Mouse (Mus musculus) urinary bladder, postnatal 4 days (tissue): ENCODE data around the gene Fads2.

Experiments used
- DNase-seq, 2 experiments: peaks; one replicate each; pipeline ENCODE4 v3.0.0; 2021 to 2022; ENCODE audit warnings: low spot score in 2 of 2

Gene Fads2

DNA sequence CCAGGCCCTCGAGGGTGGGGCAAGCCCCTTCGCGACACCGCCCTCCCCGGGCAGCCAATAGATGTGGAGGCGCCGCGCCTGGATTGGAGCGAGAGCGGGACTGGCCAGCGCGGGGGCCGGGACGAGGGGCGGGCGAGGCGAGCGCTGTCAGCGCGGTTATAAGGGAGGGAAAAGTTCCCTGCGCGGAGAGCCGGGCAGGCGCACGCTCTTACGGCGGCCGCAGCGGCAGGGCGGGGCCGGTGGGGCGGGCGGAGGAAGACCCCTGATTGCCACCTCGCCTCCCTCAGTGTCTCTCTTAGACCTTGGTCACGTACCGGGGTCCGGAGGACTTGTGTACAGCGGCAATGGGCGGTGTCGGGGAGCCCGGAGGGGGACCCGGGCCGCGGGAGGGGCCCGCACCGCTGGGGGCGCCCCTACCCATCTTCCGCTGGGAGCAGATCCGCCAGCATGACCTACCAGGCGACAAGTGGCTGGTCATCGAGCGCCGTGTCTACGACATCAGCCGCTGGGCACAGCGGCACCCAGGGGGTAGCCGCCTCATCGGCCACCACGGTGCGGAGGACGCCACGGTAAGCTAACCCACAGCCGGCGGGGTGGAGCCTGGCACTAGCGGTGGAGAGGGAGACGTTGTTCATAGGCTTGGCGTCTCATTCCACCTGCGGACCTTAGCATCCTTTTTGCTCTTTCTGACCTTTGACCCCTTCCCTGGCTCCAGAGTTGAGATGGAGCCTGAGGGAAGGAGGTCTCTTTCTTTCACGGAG, 60.0 kb downstream of the Fads2 start, which contains the start of gene Fads3:
Gene Fads3, plus strand, starts transcription at position 182 of the 761 bp plus-strand sequence.
- DNase-seq: peak; percentile 84 to 86

DNA sequence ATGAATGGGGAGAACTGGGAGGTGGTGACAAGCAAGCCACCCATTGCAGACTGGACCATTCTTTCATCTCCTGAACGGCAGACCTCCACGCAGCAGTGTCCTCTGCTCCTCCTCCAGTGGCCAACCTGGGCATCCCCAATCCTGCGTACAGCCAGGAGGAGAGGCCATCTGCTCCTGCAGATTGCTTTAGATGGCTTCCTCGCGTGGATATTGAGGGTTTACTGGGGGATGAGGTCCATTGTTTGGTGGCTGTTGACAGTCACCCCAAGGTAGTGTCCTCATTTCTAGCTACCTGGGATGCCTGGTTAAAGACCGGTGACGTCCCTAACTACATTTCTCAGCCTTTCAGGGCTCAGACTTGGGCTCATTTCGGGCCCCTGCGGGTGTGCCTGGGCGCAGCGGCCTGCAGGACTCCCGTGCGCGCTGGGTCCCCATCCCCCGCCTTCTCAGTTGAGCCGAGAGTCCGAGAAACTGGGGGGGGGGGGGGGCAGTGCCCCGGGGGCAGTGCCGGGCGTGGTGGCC, 60.6 kb downstream of the Fads2 start:
- DNase-seq: no peak

DNA sequence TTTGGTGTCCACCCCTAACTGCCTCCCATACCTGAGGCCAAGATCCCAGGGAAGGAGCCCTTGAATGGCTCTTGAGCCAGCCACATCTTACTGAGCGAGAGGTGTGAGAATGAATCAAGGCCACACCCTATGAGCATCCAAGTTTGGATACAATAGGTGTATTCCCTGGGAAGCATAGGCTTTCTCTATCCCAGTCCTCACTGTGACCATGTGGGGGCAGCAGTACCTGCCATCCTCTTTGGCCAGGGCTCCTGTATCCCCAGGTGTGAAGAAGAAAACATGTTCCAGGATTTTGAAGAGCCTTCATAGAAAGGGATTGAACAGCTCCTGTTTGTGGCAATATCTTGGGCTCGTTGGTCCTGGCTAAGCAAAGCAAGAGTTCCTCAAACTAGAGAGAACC, 61.9 kb downstream of the Fads2 start:
- DNase-seq: no peak

DNA sequence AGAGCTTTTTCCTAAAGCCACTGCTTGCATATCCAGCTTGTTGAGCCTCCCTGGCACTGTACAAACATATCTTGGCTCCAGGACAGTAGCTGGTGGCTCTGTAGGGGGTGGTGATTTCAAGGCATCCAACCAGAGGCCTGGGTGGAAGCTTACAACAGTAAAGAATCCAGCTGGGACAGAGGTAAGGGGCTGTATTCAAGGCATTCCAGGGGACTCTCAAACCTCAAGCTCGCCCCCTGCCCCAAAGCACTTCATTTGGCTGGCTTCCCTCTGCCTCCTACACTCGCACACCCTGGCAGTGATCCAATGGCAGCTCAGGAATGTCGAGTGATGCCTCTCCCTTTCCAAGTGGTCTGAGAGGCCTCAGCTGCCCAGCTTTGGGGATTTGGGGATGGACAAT, 62.6 kb downstream of the Fads2 start:
- peak in 1 of 2 experiments; percentile 67 for DNase-seq

DNA sequence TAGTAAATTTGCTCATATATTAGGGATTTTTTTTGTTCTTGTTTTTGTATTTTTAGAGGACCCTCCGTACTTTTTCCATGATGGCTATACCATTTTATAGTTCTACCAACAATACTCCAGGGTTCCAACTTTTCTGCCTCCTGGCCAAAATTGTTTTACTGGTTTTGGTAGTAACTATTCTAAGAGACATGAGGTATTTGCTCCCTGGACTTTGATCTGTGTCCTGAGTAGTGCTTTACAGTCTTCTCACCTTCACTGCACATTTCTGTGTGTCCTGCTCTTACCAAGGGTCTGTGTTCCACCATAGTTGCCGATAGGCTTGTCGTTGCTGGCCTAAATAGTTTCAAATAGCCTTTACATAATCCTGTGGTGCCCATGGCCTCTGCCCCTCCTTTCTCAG, 63.2 kb downstream of the Fads2 start:
- DNase-seq: no peak

DNA sequence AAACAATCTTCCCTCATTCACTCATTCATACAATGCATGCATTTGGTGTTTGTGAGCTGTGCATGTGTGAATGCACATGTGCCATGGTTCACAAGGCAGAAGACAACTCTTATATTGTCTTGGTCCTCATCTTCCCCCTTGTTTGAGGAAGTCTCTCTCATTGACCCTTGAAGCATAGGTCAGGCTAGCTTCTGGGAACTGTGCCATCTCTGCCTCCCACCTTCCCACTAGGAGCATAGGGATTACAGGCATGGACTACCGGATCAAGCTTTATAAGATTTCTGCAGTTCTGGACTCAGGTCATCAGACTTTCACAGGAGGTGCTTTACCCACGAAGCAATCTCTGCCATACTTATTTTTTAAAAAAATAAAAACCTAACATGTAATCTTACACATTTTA, 64.0 kb downstream of the Fads2 start:
- no peak for DNase-seq

DNA sequence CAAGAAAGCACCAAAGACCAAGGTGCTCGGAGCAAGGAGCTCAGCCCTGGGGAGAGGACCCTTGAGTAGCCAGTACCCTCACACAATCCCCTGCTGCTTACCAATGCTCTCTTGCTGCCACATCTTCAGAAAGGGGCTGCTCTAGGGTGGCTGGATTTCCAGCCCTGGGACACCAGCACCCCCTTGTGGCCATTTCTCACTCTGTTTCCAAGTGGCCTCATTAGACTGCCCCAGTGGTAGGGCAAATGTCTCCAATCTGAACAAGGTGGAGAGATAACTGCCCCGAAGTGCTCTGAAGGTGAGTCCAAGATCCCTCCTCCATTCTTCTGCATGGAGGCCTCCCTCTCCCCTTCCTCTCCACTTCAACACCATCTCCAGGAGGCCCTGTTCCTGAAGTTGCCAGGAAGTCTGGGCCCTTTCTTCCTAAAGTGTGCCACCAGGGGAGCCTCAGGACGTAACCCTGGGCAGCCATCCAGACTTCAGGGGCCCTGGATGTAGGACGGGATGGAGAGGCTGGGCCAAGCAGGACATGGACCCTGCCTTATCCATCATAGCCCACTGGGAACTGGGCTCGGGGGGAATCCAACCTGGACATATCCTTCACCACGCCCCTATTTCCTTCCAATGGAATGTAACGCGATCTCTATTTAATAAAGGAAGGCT, 66.6 kb downstream of the Fads2 start:
- peak; percentile 69 to 83 for DNase-seq

DNA sequence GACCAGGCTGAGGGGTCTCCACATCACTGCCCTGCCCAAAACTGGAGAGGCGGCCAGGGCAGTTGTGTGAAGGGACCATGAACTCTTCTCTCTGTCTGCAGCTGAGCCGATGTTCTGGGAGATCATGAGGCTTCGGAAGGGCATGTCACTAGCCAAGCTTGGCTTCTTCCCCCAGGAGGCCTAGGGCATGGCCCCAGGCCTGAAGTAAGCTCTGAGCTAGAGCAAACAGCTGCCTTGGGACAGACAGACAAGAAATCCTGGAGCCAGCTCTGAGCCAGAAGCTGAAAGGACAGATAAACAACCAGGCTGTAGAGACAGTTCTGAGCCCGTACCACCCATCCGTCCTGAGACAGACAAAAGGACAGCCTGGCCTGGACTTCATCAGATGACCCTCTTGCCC, 67.2 kb downstream of the Fads2 start:
- no peak for DNase-seq

DNA sequence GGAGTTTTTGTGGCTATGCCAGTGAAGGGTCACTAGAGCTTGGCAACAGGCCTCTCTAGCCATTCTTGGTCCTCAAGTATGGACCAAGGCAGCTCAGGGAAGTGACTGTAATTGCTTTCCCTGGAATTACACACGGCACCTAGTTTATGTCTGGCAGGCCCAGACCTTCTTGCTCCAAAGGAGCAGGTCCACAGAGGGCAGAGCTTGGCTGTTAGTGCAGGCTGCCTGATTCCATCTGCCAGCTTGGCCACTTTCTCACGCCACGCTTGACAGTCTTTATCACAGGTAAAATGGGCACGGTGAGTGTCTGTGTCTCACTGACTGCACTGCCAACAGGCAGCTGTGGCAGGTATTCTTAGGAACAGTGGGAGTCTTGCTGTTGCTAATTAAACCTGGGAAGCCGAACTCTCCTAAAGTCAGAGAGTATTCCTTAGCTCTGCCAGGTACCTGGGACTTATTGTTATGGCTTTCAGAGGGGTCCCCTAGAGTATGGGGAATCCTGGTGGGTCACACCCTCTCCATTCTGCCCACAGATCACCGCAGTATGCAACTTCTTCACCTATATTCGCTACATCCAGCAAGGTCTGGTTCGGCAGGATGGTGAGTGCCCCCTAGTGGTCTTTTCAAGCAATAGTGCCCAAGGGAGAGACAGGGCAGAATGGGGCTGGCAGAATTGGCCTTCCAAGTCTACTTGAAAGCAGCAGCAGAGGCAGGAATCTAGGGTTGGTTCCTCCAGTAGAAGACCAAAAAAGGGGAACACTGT, 68.2 kb downstream of the Fads2 start:
- no peak for DNase-seq

DNA sequence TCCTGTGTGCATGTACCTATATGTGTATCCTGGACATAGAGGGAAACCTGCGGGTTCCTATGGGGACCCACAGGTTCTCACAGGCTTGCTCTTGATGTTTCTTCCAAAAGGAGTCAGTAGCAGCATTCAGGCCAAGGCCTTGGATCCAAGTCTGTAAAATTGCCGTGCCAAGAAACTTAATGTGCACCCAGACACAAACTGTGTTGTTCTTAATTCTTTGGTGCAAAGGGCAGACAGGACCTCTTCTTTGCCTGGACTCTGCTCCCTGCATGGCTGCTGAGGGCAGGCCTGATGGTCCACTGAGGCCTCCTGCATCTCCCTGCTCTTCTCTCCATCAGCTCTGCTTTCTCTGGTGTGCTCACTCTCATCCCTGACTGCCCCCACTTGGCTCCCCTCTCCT, 71.8 kb downstream of the Fads2 start:
- DNase-seq: no peak

DNA sequence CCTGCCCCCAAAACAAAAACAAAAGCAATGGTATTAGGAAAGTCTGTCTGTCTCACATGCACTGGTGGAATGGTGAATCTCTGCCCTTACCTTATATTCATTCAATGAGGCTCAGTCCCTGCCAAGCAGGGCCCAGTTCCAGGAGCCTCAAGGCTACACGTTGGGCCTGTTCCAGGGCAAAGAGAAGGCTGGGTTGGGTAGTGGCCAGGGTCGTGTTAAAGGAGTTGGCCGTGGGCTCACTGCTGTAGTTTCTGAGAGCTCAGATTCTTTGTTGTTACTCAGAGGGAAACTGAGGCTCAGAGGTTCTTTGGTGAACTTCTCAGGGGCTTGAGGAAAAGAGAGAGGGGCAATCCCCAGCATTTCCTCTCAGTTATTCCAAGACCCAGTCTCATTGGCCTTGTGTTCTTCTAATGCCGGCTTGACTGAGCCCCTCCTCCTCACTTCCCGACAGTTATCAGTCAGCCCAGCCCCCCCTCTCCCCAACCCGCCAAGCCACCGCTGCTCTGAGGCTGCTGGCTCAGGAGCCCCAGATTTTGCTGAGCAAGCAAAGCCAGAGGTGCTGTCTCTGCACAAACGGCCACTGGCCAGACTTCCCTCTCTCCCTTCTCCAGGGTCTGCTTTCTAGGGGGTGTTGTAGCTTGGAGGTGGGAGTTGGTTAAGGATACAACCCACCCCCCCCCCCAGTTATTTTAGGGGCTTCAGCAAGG, 76.2 kb downstream of the Fads2 start:
- peak in 1 of 2 experiments; percentile 69 for DNase-seq

DNA sequence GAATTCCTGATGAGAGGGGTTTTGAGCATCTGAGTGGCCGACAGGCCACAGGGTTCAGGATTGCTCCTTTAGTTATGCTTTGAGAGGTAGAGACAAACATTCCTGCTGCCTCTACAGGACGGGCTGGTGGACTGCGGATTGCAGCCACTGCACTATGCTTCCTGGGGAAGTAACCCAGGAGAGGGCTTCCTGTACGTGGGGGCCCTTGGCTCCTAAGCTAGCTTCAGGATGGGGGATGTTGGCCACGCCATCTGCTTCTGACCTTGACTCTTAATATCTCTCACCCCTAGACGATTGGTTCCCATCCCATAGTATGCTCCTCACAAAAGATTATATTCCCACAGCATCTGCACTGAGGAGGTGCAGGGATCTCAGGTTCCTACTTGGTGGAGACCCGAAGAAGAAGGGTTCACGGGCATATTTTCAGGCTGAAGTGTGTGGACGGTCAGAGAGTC, 78.2 kb downstream of the Fads2 start:
- DNase-seq: no peak

DNA sequence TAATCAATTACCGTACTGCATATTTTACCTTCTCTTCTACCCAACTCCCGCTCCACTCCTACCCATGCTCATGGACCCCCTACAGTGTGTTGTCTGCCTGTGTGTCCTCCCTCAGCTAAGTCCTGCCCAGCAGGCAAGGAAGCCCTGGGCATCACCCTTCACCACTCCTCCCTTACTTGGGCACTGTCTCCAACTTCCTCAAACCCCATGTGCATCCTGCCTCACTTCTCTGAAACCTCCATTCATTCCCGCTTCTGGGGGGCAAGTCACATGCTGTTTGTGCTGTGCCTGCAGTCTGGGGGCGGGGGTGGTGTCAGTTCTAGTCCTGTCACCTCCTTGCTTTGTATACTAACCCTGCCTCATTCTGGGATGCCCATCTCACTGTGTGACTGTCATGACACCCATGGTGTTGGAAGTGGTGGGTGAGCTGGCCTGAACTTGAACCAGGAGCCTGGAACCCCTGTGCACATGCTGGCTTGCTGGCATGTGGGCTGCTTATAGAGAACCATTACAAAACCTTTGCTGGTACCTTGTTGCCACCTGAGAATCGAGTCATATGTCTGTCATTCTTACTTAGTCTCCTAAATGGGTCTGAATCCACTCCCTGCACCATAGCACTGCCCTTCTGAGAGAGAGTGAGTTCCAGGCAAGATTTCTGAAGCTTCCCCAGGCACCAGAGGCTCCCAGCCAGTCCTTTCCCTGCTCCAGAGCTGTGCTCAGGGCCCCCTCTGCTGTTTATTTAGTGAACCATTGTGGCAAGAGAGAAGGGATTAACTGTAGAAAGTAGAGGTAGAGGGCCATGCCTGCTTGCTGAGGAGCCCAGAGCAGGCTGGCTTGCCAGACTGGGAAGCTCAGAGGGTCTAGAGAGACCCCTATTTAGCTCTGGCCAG, 78.9 kb downstream of the Fads2 start:
- no peak for DNase-seq

DNA sequence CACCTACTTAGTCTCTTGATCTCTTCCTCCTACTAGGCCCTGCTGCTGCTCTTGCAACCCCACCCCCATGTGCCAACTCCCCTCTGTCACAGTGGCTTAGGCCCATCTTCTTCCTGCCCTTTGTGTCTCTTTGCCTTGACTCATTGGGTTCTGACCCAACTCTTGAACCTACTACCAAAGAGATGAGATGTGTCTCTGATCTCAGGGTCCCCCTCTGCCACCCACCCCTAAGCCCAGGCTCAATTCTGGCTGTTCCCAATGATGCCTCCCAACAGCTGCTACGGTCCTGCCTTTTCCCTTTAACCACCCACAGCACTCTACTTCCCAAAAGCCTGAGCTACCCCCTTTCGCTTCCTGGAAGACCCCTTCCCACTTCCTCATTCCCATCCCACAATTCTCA, 79.6 kb downstream of the Fads2 start:
- no peak for DNase-seq

DNA sequence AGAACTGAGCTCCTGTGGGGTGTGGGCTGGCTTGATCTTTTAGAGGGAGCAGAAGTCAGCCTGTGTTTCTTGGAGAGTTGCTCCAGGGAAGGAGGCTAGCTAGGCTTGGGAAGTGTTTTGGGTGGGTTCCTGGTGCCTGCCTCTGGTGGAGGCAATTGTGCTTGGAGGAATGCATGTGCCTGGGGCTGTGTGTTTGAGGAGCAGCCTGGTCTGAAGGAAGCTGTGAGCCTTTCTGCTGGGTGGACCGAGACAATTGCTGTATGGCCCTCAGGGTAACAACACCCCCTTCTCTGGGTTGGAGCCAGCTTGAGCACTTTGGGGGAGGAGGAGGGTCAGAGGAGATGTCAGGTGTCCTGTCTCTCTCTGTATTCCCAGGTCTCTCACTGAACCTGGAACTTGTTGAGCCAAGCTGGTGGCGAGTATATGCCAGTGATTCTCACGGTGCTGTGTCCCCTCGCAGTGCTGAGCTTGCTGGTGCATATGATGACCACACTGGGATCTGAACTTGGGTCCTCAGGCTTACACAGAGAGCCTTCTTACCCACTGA, 82.3 kb downstream of the Fads2 start:
- DNase-seq: no peak

DNA sequence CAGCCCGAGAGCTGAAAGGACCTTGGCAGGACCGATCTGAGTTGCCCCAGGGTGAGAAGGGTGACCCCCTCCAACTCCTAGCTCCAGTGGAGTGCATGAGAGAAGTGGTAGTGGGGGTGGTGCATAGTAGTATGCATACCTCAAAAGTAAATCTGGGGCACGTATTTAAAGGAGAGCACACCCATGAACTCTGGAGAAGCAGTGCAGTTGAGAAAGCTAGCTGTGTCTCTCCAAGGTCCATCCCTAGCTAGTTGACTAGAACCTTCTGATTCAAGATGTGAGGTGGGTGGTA, 83.1 kb downstream of the Fads2 start:
- no peak for DNase-seq

DNA sequence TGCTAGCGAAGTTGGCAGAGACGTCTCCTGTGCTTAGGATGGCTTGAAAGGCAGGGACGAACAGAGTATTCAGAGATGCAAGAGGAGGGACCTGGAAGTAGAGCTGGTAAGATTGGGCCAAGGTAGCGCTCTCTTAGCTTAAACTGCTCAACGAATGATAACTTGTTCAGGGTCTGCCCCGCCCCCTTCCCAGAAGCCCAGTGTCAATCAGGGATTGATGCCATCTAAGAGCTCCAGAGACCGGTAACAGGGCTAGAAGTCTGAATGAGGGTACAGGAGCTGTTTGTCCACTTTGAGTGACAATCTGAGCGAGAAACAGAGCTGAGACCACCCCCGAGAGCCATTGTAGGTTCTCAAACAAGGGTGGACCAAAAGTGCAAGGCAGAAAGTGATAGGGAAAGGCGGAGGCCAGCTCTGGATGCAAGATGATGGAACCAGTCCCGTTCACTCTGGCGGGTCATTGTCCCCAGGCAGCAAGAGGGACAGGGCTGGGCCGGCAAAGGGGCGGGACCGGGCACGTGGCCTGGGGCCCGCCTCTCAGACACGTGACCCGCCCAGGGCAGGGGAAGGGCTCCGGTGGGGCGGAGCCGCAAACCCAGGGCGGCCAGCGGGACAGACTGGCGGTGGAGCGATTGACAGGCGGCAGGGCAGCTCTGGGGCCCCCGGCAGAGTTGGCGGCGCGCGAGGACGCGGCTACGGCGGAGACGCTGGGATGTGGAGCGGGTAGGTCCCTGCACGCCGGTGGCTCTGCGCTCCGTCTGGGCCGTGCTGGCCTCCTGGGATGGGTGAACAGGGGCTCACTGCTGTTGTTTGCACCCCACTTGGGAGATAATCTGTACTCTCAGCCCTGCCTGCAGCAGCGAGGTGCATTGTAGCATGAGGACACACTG, 83.7 kb downstream of the Fads2 start:
- peak; percentile 86 to 87 for DNase-seq

DNA sequence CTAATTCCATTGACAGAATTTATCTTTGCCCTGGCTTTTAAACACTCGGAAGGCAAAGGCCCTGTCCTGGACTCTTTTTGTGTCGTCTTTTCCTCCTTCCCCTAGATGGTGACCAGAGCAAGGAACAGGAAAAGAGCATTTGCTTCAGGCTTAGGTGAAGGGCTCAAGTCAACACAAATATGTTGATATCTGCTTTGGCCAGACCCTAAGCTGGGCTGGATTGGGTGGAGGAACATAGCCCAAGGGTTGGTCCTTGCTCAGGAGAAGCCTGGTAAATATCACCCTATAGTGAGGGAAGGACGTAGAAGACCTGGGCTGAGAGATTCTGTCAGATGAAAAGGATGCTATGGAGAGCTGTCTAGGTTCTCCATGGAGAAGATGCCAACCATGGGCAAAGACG, 85.4 kb downstream of the Fads2 start:
- DNase-seq: no peak

DNA sequence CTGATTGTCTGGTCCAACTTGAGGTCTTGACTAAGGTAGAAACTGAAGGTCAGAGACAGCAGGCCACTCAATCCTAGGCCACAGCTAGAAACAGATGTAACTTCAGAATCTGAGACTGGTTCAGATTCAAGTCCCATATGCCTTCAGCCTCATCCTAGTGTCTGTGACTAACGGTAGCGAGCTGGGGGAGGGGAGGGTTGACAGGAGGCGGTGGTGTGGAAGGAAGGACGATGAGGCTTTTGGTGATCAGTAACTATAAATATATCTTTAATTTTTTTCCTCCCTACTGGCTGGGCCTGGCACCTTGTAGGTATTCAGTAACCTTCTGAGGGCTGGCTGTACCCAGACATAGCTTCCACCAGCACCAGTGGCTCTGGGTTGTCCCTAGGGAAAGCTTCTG, 86.1 kb downstream of the Fads2 start:
- no peak for DNase-seq

DNA sequence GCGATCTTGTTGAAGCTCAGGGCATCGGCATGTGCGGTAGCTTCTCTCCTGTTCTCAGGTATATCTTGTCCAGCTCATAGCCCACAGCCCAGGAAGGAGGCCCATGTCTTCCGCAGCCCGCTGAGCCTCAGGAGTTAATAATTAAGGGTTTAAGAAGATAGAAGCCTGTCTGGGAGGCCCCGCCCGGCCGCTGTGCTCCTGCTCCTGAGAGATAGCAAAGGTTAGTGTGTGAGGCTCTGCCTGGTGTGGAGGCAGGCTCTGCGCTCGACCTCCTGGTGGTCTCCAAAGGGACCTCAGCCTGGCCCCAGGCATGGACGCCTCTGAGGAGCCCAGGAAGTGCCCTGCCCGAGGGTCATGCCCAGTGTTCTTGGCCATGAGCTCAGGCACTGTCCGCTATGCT, 86.7 kb downstream of the Fads2 start:
- no peak for DNase-seq
